Mouse (Mus musculus) heart, postnatal 0 days (tissue): ENCODE measurements around the gene Plekhm2.

ENCODE experiments used
- CTCF ChIP-seq: IDR thresholded peaks from 2 replicates; pipeline ENCODE4 v1.5.1; 2016; ENCODE audit warnings: antibody characterized with exemption, control low read depth, low read depth
- EP300 ChIP-seq: IDR thresholded peaks from 2 replicates; pipeline ENCODE4 v1.6.1; 2016; ENCODE audit warnings: antibody characterized with exemption, low read depth

GRCm38 (mm10) chr4:141622091-141622490, 42.6 kb downstream of the Plekhm2 start:
- TF ChIP-seq CTCF (no peak), EP300 (no peak)
